Mouse (Mus musculus): ENCODE data around the gene Chchd3. TPM values are rescaled to one million over a fixed set of nuclear protein-coding genes. Genes with fewer than 3 reads are reported as not detected.

Chchd3 gene
- polyA plus RNA-seq, 1 experiment from 2014 or later, result 134 TPM

- no peak for DNase-seq (ENCODE audit: low spot score, missing footprints)
- Histone ChIP-seq H3K4me2 (no peak overlapping the region), H3K4me1 (ENCODE audit: control insufficient read depth, insufficient read depth, low read length) (no peaks in the 10 kb centered on the region), H3K9ac (ENCODE audit: low read length) (no peak overlapping the region), H3K27me3 (ENCODE audit: control insufficient read depth, insufficient read depth, low read length) (no peaks in the 10 kb centered on the region), H3K4me3 (ENCODE audit: low read depth, low read length) (no peak overlapping the region), H3K36me3 (ENCODE audit: control insufficient read depth, insufficient read depth, low read length) (no peaks in the 10 kb centered on the region), H3K27ac (ENCODE audit: low read depth, low read length) (no peak overlapping the region), H3K9me3 (ENCODE audit: control insufficient read depth, low read length) (no peaks in the 10 kb centered on the region)
- 83% methylated on average over 2 of the region's 2 CpGs for WGBS
- no peak for ATAC-seq (ENCODE audit: low FRiP score)
Observed at GRCm38 (mm10) chr6:32747333-32747732, 312.7 kb downstream of the Chchd3 start.

Other genes with a start within 250 kb of the Chchd3 start
- gene Exoc4, start 188.8 kb upstream of the Chchd3 start, polyA plus RNA-seq (2014; fragmentation: Nextera tagmentation; extraction: Ambion mirVana), result 28.7 and 33.2 TPM in 2 replicates

Data from midbrain, embryonic 11.5 days (tissue).